Mouse (Mus musculus) heart, adult 2 months (tissue): Measurements from ENCODE around the gene Gid4. TPM values are rescaled to one million over a fixed set of nuclear protein-coding genes. Genes with fewer than 3 reads are reported as not detected.
"Not testable (repeated sequence)": the region's sequence is repeated elsewhere in the genome, so short reads cannot be mapped to it uniquely, and the experiment has no call there.

Experiments
- DNase-seq, 2 experiments: peaks; one replicate each; pipeline ENCODE4 v3.0.0; 2021
- H3K27ac ChIP-seq: fragments of 200-600 bp; 2 replicates; pipeline ENCODE4 v1.8.1; 2022
- H3K27me3 ChIP-seq: fragments of 200-500 bp; 2 replicates; pipeline ENCODE4 v1.6.1; 2012; ENCODE audit warnings: mild to moderate bottlenecking, low read length, inconsistent platforms, mixed read lengths; ENCODE audit not compliant: control insufficient read depth, insufficient read depth
- H3K36me3 ChIP-seq: fragments of 200-500 bp; 2 replicates; pipeline ENCODE4 v1.6.1; 2012; ENCODE audit warnings: low read length, inconsistent platforms; ENCODE audit not compliant: control insufficient read depth, insufficient read depth
- H3K4me1 ChIP-seq: fragments of 200-500 bp; 2 replicates; pipeline ENCODE4 v1.6.1; 2011; ENCODE audit warnings: low read length; ENCODE audit not compliant: control insufficient read depth, insufficient read depth
- H3K4me3 ChIP-seq: fragments of 200-600 bp; 2 replicates; pipeline ENCODE4 v1.8.1; 2022
- H3K79me2 ChIP-seq: fragments of 200-500 bp; replicated peaks from 2 replicates; pipeline ENCODE4 v1.6.1; 2012; ENCODE audit warnings: mild to moderate bottlenecking, inconsistent platforms, low read length, moderate library complexity, mixed read lengths; ENCODE audit not compliant: control insufficient read depth, insufficient read depth
- H3K9ac ChIP-seq: fragments of 200-500 bp; 2 replicates; pipeline ENCODE4 v1.6.1; 2012; ENCODE audit warnings: low read depth, mild to moderate bottlenecking, control low read depth, inconsistent platforms, low read length, mixed read lengths
- CTCF ChIP-seq: fragments of 200-600 bp; IDR thresholded peaks from 2 replicates; pipeline ENCODE4 v1.8.1; 2022; ENCODE audit warnings: antibody characterized with exemption, mild to moderate bottlenecking, moderate library complexity
- EP300 ChIP-seq: fragments of 200-500 bp; IDR thresholded peaks from 2 replicates; pipeline ENCODE4 v1.6.1; 2011; ENCODE audit warnings: low read depth, low read length, control low read depth; ENCODE audit not compliant: insufficient read depth
- POLR2A ChIP-seq: fragments of 200-500 bp; IDR thresholded peaks from 2 replicates; pipeline ENCODE4 v1.6.1; 2011; ENCODE audit warnings: mild to moderate bottlenecking, low read depth, low read length, control low read depth; ENCODE audit not compliant: insufficient read depth
- WGBS: fragments of 180-500 bp; shearing (Covaris S2); methylation state at CpG from one replicate; pipeline ENCODE4 v1.1.7; 2018; 5-methylcytosine and 5-hydroxymethylcytosine counted together
- intact Hi-C: fragments of 180-260 bp; cut with DNase I; formaldehyde crosslinking; loops from one replicate; pipeline ENCODE4 v1.15.1; 2025
- polyA plus RNA-seq: library from polyadenylated mRNA; depleted of rRNA; stranded (reverse); fragments of >200 nt; gene quantifications from 2 replicates; pipeline ENCODE4 v1.2.3, GENCODE M21; 2012
- total RNA-seq, 2 experiments: library from RNA; stranded (reverse); gene quantifications; 2 replicates each; pipeline ENCODE4 v1.2.3; 2021

The Gid4 gene
- total and polyA plus RNA-seq, 3 experiments = 30.5 to 49.5 (median 47.8) TPM

DNA sequence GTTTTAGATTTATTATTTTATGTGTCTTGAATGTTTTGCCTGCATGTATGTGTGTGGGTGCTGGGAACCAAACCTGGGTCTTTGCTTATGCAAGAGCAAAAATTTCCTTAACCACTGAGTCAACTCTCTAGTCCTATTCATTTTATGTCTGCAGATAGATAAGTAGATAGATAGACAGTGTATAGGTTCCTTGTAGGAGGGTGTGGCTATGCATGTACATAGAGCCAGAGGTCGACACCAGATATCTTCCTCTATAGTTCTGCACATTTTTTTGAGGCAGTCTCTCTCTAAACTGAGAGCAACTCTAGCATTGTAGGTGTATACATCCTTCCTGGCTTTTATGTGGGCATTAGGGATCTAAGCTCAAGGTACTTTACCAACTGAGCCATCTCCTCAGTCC, 18.2 kb downstream of the Gid4 start:
- 91% methylated on average over 1 of the region's 1 CpGs for WGBS
- DNase-seq = no peak
- H3K4me3 ChIP-seq = no peak overlapping the region
- H3K36me3 ChIP-seq = no peaks in the 10 kb centered on the region
- H3K4me1 ChIP-seq = no peaks in the 10 kb centered on the region
- no peak overlapping the region for H3K9ac ChIP-seq
- intact Hi-C loops = no loop called here
- H3K79me2 ChIP-seq = no peaks in the 10 kb centered on the region
- no peaks in the 10 kb centered on the region for H3K27me3 ChIP-seq
- TF ChIP-seq POLR2A (no peak), CTCF (no peak), EP300 (no peak)
- H3K27ac ChIP-seq = no peak overlapping the region

DNA sequence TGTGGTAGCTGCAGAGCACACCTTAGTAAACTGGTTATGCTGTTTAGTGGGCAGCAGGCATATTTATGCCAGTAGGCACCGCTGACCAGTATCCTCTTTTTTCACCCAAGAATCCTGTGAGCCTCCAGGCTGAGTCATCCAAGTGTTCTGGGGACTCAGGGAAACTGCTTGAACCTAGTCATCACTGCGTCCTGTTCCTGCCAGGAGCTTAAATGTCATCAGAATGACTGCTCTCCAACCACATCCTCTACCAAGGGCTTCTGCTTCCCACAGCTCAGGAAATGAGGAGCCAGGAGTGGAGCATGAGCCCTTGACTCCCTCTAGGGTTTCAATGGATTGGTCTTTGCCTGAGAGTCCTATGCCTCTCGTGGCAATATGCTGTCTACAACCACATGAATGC, 19.7 kb downstream of the Gid4 start:
- WGBS = 75% methylated on average over 3 of the region's 3 CpGs
- Histone ChIP-seq H3K9ac (no peak overlapping the region), H3K36me3 (no peaks in the 10 kb centered on the region), H3K4me1 (no peaks in the 10 kb centered on the region), H3K79me2 (no peaks in the 10 kb centered on the region), H3K27ac (no peak overlapping the region), H3K27me3 (no peaks in the 10 kb centered on the region), H3K4me3 (no peak overlapping the region)
- no peak for DNase-seq
- intact Hi-C loops = no loop called here
- no peak for TF ChIP-seq EP300
- no peak for TF ChIP-seq CTCF
- no peak for TF ChIP-seq POLR2A

DNA sequence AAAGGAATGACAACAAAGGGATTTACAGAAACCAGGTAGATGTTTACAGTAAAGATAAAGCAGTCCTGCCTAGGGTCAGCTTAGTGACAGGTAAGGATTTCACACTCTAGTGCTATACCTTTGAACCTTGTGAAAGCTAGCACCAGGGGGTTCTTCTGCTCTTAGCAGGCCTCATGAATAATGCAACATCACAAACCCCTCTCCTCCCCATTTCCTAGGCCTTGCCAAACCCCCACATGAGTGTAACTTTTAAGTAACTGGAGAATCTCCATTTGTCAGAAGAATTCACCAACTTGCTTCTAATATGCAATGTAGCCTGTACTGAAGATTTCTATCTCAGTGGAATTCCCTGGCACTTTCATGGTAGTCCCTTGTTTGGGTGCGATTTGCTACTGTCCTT, 22.7 kb downstream of the Gid4 start:
- intact Hi-C loops, DNase-seq, H3K79me2 ChIP-seq, H3K4me1 ChIP-seq, H3K27ac ChIP-seq, H3K9ac ChIP-seq, H3K36me3 ChIP-seq, H3K4me3 ChIP-seq, H3K27me3 ChIP-seq: not testable (repeated sequence)
- WGBS = 52% methylated on average over 1 of the region's 1 CpGs

DNA sequence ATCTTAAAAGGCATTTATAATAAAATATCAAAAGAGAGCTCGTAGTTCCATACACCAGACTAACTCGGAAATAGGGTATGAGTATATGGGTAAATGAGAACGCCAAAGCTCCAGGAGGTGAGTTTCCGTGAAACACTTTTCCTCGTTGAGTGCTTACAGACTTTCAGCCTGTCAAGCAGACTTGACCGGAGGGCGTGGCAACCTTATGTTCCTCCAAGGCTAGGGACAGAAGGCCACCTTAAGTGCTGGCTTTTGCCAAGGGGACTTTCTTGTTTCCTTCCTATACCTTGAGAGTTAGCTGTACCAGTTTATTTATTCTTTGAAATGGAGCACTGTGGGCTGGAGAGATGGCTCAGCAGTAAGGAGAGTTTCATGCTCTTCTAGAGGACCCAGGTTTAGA, 23.2 kb downstream of the Gid4 start:
- H3K4me1 ChIP-seq = no peaks in the 10 kb centered on the region
- H3K9ac ChIP-seq = no peak overlapping the region
- H3K36me3 ChIP-seq = no peaks in the 10 kb centered on the region
- no peaks in the 10 kb centered on the region for H3K27me3 ChIP-seq
- TF ChIP-seq POLR2A = no peak
- TF ChIP-seq EP300 = no peak
- TF ChIP-seq CTCF = no peak
- H3K79me2 ChIP-seq = no peaks in the 10 kb centered on the region
- no peak for DNase-seq
- intact Hi-C loops = no loop called here
- H3K27ac ChIP-seq = no peak overlapping the region
- H3K4me3 ChIP-seq = no peak overlapping the region
- WGBS = 62% methylated on average over 7 of the region's 7 CpGs

DNA sequence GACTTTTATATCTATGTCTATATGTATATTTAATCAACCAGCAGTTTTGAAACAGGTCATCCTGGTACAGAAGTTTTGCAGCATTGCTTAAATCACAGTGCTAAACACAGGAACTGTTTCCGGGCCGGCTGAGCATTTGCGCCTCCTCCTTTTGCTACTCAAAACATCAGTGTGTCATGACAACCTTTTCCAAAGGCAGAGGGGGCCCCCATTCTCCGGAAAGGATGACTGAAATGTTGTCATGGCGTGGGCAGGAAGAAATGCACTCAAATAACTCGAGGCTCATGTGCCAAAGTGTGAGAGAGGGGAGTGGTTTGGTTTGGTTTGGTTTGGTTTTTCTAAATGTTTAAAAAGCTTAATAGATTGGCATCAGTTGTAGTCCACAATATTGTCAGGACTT, 26.0 kb downstream of the Gid4 start:
- Histone ChIP-seq H3K27ac (no peak overlapping the region), H3K27me3 (no peaks in the 10 kb centered on the region), H3K4me1 (no peaks in the 10 kb centered on the region), H3K4me3 (no peak overlapping the region), H3K36me3 (no peaks in the 10 kb centered on the region), H3K79me2 (no peaks in the 10 kb centered on the region), H3K9ac (no peak overlapping the region)
- intact Hi-C loops = no loop called here
- 80% methylated on average over 6 of the region's 6 CpGs for WGBS
- no peak for DNase-seq
- TF ChIP-seq CTCF (no peak), EP300 (no peak), POLR2A (no peak)

DNA sequence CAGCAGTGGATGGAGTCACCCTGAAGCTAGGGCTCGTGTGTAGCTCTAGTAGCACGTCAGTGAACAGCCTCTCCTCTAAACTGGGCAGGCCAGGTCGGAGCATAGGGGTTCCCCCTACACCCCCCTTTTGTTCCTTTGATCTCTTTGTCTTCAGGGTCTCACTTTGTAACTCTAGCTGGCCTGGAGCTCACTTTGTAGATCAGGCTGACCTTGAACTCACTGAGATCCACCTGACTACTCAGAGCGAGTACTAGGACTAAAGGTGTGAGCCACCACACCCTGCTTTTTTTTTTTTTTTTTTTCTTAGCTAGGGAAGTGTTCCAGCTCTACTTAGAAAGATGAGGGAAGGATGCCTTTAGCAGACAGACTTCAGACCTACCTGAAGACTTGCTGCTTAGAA, 27.1 kb downstream of the Gid4 start:
- H3K36me3 ChIP-seq = no peaks in the 10 kb centered on the region

More for the DNA sequence above, 27.1 kb downstream of the Gid4 start:
- WGBS = 87% methylated on average over 4 of the region's 4 CpGs
- Histone ChIP-seq H3K79me2 (no peaks in the 10 kb centered on the region), H3K4me1 (no peaks in the 10 kb centered on the region), H3K27me3 (no peaks in the 10 kb centered on the region), H3K27ac (no peak overlapping the region), H3K4me3 (no peak overlapping the region), H3K9ac (no peak overlapping the region)
- DNase-seq = no peak
- TF ChIP-seq CTCF (no peak), POLR2A (no peak), EP300 (no peak)
- intact Hi-C loops = no loop called here
